Mouse (Mus musculus) urinary bladder, postnatal 14 days (tissue): ENCODE measurements around the gene St3gal3.

Experiments
- DNase-seq: peaks from one replicate; pipeline ENCODE4 v3.0.0; 2021; ENCODE audit warnings: low spot score

St3gal3 gene

DNA sequence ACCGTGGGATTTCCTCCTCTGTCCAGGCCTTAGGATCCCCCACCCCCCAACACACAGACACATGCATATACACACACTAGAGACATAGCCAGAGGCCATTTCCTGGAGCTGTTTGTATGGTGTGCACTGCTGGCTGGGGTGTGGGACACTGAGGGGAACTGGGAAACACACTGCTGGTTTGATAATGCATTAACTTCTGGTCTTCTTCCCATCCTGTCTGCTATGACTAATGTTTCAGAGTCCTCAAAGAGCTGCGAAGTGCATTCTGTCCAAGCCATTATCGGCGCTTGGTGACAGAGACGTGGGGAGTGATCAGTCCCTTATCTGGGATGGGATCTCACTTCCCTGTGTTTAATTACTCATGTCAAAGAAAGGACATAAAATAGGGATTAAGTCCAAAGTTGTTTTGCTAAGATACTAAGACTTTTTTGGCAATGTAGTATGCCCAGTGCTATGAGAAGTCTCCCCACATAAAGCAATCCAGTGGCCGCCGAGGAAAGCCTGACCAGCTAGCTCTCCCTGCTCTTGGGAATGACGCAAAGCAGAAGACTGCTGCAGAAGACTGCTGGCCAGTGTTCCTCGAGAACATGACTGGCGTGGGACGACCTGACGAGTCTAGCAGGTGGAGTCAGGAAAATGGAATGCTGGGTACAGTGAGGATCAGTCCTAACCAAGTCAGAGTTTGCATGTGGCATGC, 85.0 kb downstream of the St3gal3 start:
- DNase-seq, result peak; percentile 57

DNA sequence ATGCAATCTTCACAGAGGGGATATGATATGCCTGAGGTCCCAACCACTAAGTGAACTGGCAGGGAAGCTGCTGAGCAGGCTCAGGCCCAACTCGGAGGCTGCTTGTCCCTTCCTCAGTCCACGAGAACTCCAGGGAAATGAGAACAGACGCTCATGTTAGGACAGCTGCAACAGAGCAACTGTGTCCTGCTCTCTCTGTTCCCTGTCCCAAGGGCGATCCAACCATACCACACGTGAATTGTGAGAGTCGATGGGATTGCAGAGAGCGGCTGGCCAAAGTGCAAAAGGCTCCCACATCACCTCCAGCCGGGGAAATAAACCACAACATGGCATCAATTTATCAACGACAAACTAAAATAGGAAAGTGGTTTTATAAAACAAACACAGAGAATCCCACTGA, 90.2 kb downstream of the St3gal3 start:
- DNase-seq, result no peak

DNA sequence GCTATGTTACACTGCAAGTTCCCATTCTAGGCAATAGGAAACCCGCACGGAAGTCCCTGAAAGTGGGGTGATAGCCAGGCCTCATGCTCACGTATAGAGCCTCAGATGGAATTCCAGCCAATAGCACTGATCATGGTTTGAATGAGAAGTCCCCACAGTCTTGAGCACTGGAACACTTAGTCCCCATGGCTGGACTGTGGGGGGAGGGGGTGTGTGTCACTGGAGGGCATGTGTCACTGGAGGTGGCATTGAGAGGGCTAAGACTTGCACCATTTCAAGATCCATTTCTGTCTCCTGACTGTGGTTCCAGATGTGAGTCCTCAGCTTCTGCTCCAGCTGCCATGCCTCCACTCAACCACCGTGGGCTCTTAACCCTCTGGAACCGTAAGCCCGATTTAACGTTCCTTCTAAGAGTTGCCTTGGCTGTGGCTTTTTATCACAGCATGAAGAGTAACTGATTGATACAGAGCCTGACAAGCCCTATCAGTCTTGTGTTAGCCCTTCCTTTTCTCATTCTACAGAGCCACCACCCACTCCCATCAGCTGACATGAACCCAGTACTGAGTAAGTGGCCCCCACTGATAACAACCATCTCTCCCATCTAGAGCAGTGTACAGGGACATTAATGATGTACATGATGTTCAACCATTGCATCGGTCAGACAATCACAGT, 91.2 kb downstream of the St3gal3 start:
- DNase-seq, result no peak

DNA sequence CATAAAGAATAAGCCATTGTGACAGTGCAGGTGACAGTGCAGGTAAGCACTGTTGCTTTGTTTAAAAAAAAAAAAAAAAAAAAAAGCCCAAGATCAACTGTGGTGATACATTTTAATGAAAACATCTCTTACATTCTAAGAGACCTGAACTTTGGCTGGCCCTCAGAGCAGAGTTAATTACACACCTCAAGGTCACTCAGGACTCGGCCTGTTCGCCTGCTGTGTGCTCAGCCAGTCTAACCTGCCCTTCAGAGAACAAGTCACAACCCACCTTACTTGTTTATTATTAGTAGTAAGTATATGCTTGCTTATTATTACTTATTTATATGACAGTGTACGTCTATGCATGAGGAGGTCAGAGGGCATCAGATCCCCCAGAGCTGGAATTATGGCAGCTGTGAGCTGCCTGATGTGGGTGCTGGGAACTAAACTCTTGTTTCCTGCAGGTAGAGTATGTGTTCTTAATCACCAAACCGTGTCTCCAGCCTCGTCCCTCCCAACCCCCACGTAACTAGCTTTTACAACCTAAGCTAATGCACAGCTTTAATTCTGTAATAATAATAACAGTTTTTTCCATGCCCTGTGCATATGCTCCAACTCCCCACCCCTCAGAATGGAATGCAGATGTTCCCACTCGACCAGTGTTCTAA, 91.9 kb downstream of the St3gal3 start:
- DNase-seq, result no peak

DNA sequence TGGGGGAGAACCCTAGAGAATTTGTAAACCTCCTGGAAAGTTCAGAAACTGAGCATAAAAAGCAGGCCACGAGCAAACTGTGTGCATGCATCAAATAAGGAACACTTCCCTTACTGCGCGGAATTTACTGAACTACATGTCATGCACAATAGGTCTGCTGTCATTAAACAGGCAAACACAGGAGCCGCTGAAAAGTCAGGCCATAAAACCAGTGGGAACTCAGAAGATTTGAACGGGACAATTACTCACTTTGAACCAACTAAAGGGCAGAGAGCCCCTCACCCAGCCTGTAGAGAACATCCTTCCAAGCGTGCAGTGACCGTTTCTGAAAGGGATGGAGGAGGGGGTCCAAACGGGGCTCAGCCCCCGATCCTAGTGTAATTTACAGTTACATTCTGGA, 93.6 kb downstream of the St3gal3 start:
- no peak for DNase-seq

DNA sequence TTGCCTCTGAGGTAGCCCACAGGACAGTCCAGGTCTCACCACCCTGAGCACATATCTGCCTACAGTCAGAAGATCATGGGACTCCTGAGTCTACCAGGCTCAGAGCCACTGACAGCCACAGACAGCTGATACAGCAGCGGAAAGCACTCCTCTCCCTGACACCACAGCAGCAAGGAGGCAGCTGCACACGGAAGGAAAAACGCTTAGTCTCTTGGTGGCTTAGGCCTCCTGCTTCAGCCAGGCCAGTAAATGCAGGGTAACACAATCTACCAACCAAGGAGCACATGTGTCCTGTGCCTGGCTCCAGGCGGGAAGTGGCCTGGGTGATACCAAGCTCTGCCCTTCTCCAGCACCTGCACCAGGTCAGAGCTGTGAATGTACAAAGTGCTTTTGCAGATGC, 94.1 kb downstream of the St3gal3 start:
- no peak for DNase-seq

DNA sequence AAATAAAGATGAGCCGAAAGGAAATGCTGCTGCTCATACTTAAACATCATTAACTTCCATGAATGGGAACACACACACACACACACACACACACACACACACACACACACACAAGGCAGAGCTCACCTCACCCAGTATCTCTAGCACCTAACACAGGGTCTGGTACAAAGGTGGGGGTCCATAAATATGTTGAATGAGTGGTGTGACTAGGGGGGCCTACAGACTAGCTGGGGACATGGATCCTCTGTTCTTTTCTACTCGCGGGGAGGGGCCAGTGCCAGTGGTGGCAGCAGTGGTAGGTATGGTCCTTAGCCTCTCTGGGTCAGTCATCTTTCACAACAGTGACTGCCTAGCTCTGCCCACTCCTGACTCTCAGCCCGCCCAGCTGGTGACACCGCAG, 94.8 kb downstream of the St3gal3 start:
- DNase-seq, result no peak

DNA sequence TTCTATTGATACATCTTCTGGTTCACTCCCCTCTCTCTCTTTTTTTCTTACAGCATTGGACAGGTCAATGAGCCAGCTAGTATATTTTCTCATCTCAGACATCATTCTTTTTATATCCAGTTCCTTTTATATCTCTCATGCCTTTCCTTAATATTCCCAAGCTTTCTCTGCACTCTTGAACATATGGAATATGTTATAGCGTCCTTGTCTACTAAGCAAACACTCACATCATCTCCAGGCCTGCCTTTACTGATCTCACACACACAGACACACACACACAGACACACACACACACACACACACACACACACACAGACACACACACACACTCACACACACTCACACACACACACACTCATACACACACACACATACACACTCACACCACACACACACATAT, 96.7 kb downstream of the St3gal3 start:
- no peak for DNase-seq

DNA sequence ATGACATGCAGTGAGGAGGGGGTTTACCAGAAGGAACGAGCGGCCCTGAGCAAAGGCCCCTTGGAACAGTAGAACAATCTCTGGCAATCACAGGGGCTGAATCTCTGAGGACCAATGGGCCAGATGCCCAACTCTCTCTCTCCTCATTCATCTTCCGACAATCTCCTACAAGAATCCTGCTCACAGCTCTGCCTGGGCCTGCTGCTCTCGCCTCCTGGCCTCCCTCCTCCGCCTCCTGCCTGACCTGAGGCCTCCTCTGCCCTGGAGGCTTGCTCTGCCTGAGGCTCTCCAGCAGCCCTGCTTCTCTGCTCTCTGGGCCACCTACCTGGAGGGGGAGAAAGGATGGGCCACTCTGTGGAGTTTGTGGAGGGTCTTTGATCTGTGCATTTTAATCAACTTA, 97.3 kb downstream of the St3gal3 start:
- DNase-seq, result no peak

DNA sequence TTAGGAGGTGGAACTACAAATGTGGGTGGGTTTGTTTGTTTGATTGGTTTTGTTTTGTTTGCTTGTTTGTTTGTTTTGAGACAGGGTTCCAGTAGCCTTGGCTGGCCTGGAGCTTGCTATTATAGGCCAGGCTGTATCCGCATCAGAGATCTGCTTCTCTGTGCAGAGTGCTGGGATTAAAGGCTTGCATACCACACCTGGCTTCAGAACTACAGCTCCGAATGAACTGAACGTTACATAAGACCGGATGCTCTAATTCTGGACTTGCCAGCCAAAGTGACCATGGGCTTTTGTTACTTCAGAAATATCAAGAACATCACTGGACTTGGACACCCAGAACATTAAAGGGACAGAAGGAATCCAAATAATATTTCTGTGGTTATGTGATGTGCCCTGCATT, 98.2 kb downstream of the St3gal3 start:
- no peak for DNase-seq

DNA sequence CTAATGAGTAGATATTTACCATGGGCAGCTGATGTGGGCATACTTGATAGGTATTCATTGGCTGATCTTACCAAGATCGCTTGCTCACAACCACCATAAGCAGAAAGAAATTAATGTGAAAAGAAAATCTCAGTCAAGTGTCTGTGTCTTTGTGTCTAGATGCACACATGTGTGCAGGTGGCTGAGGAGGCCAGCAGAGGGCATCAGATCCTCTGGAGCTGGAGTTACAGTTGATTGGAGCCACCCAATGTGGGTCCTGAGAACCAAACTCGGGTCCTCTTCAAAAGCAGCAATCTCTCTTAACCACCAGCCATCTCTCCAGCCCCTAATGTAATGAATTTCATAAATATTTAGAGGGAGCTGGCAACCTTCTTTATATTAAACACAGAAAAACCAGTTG, 99.6 kb downstream of the St3gal3 start:
- no peak for DNase-seq

DNA sequence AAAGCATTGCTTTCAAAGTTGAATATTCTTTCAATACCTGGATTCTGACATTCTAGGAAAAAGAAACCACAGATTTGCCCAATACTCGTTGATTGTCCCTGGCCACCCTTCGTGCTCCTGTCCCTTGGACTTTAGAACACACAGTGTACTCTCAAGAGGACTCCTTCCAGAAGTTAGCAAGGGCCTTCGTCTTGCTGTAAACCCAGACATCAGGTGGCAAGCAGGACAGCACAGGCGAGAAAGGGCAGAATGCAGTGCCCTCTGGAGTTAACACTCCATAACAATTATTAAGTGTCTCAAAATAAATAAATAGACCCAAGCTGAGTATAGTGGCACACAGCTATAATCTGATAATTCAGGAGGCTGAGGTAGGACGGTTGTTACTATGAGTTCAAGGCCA, 101.7 kb downstream of the St3gal3 start:
- DNase-seq, result no peak

DNA sequence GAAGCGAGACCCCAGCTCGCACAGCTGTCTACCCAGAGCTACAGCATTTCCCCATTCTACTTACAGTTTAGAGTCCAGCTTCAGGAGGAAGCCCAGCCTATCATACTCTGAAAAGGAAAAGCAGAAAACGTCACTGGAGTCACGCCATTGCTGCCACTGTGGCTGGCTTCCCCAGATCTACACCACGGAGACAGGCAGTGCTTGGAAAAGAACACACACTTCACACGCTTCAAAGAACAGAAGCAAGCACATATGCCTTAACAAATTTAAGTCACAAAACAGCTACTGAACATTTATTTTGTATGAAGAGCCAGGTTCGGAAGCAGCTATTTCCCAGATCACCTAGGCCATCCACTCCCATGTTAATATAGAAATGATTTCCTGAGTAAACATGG, 102.9 kb downstream of the St3gal3 start:
- no peak for DNase-seq

DNA sequence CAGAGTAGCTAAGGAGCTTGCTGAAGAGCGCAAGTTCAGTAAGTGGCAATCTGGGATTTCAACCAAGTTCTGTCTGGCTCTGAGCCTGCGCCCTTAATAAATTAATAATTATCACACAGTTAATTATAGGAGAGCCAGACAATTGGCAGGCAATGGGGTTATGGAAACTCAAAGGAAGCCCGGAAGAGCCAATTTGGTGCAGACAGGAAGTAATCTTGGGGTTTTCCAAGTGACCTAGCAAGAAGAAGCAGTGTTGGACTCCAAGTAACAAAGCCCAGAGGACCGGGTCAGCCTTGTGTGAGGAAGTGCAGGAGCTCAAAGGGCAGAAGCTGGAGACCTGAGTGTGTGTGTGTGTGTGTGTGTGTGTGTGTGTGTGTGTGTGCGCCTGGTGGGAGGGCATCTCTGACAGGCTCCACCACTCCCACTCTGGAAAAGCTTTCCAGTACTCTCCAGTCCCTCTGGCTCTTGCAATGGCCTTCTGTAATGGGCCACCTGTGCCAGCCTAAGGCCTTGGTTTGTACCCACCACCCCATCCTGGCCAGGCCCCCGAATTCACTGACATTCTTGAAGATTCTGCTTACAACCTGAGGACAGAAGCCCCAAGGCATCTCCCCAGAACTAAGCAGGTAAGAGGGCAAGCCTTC, 103.5 kb downstream of the St3gal3 start:
- DNase-seq, result no peak

DNA sequence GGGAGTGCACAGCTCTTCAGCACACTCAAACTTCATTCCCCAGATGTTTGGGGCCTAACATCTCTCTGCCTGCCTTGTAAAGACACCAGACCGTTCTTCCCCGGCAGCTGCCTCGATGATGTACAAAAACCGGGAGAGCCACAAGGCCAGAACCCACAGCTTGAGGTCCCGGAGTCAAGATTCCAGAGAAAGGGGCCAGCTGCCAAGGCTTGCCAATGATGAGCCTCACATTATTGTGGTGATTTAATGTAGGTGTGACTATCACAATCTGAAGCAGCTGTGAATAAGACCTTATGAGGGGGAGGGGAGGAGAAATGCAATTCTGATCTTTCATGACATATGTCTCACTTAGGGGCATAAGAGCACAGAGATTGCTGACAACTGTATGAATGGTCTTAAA, 104.4 kb downstream of the St3gal3 start:
- DNase-seq, result no peak

DNA sequence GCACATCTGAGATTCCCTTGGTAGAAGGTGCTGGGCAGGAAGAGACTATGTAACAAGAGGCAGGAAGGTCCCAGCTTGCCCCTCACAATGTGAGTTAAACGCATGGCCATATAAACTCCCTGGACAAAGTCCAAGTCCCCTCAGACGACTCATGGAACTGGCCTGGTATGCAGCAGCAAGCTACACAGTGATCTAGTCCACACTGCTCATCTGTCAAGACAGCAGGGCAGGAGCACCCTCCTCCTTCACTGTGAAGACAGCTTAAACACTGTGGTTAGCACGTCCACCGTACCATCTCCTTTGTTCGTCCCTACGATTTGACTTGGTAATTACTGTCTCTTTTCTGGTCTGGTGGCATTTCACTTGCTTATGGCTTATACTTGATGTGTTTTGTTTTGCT, 104.8 kb downstream of the St3gal3 start:
- DNase-seq, result no peak

DNA sequence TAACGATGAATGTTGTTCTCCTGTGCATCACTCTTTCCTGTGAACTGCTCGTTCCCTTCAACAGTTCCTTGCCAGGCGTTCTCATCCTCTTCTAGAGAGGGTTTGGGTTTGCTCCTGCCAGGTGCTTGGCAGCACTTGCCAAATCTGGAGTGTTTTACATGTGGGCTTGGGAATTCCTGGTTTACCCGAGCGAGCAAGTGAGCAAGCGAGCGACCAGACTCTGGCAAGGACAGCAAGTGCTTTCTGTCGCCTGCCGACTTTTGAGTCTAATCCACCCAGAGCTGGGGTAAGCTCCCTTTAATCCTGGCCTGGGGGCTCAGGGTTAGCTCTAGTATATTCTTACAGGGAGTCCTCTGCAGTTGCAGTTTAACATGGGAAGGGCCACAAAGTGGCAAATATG, 105.7 kb downstream of the St3gal3 start:
- no peak for DNase-seq

DNA sequence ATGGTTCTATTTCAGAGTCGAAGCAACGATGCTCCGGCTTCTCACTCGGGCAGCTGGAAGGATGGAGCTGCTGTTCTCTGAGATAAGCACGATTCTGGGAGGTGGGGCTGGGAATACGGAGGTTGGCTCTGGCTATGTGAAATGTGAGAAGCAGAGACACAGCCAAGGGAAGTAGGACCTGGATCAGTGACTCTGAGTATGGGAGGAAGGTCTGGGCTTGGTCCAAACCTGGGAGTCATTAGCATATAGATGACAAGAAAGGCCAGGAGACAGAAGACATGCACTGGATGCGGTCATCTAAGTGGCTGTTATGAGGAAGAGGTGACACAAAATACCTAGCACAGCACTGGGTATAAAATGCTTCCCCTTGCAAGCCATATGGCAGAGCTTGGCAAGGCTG, 108.8 kb downstream of the St3gal3 start:
- DNase-seq, result no peak

DNA sequence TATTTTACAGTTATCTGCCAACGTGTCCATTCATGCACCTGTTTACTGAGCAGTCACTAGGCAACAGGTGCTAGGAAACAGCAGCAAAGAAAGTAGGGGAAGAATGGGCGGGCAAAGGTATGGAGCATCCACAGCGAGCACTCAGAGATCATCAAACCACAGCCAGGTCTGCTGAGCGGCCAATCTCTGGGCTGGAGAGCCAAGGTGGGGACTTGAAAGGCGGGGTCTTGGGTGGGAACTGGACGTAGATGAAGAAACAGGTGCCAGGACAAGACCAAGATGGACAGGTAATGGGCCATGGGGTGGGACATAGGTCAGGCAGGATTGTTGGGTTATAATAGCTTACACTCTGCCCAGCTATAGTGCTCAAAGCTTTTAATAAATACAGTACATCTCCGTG, 109.3 kb downstream of the St3gal3 start:
- no peak for DNase-seq

DNA sequence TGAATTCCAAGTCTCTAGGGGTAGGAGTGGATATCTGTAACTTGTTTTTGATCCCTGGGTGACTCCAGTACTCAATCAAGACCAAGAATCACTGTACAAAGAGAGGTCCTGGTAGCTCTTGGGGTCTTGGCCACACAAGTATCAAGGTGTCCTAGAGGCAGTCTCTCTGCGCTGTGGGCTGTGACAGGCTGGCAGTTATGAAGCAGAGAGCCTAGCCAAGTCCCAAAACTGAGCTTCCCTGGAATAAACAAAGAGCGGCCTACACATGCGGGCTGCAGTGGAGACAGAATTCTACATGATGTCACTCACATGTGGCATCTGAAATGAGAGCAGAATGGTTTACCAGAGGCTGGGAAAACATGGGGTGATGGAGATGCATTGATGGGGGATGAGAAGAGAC, 111.9 kb downstream of the St3gal3 start:
- DNase-seq, result no peak

DNA sequence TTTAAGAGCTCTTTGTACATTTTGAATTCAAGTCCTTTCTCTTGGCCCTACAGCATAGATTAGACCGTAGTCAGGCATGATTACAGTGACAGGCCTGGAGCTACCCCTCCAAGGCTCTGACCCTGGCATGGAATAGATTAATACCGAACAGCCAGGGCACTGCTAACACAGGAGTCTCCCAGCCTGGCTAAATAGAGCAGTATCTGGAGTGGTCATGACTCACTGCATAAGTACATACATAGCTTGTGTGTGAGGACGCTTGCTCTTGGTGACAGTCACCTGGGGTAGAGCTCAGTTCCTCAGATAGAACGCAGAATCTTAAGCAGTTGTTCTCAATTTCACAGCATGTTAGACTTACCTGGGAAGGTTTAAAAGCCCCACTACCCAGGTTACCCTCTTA, 112.3 kb downstream of the St3gal3 start:
- no peak for DNase-seq

DNA sequence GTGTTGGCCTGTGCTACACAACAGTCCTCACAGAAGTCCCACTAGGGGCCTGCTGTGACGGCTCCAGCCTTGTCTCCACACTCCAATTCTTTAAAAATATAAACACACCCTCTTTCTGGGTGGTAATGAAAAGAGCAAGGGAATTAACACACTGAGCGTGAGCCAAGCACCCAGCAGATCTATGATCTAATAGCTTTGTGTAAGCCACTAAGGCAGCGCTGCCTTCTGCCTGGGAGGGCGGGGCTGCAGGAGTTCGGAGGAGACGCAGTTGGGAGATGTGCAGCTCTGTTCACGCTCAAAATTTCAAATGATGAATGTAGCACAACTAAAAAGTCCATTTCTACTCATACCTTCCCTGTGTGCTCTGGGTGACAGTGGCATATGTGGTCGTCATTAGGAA, 115.1 kb downstream of the St3gal3 start:
- no peak for DNase-seq

DNA sequence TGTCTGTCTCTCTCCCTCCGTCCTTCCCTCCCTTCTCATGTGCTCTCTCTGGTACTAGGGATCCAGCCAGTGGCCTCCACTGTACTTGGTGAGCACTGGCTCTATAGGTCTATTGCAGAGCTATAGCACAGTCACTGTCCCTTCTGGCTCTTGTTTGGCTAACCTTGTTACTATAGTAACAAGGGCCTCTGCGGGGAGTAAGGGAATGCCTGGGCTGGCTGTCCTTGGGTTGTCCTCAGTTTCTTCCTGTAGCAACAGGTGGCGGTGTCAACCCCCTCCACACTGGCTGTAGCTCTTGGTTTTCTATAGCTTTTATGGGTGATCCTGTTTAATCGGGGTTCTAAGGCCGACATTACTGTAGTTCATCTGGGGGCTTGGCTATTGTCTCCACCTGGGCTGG, 115.5 kb downstream of the St3gal3 start:
- no peak for DNase-seq
